11 mouse cellular contexts compared by ENCODE assay signal in the genomic region with DNA sequence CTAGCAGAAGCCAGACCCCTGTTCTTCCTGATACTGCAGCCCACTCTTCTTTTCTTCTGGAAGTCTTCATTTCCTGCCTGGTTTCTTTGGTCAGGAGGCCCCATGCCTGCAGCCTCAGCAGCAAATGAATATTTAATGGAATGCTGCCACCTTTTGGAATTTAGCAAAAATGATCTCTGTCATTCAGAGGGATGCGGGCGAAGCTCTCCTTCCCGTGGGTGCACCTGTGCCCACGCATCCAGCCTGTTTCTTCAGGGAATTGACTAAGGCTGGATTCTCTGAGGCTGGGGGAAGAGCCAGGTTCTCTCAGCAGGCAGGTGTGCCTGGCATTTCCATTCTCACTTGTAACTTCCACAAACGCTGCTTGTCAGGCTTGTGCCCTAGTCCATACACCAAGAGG.
DNase-seq lines count a peak whose midpoint lies in the region; ATAC-seq and TF ChIP-seq lines count a peak whose summit lies in the region.
"Had no signal": no experiment of that assay in that cellular context is flagged by ENCODE, and none has a peak within 500 bp of the region (broad histone marks: within the 10 kb centered on the region; RNA-seq: fewer than 3 reads in every experiment).

No protein-coding gene starts in this region.

- WGBS in limb, embryonic 14.5 days, result 57% methylated on average over 5 of the region's 5 CpGs
- 61% methylated on average over 5 of the region's 5 CpGs for WGBS in limb, embryonic 10.5 days
- WGBS in embryonic facial prominence, embryonic 14.5 days, result 45% methylated on average over 5 of the region's 5 CpGs
- 59% methylated on average over 5 of the region's 5 CpGs for WGBS in kidney, postnatal 0 days

- TF ChIP-seq CTCF in kidney, postnatal 0 days (IDR thresholded peaks at IDR 0.05; ENCODE audit: low read depth), result peak; percentile 61

- no peaks in the 10 kb centered on the region for H3K36me3 ChIP-seq in limb, embryonic 14.5 days (ENCODE audit: control insufficient read depth, insufficient read depth, low read length)
- no peaks in the 10 kb centered on the region for H3K36me3 ChIP-seq in limb, embryonic 10.5 days
- no peaks in the 10 kb centered on the region for H3K36me3 ChIP-seq in embryonic facial prominence, embryonic 14.5 days (ENCODE audit: control insufficient read depth, insufficient read depth, low read length)
- no peaks in the 10 kb centered on the region for H3K36me3 ChIP-seq in kidney, postnatal 0 days (ENCODE audit: insufficient read depth, low read length)

- H3K4me2 ChIP-seq in limb, embryonic 14.5 days (replicated peaks; ENCODE audit: low read depth, low read length, severe bottlenecking), result no peak overlapping the region
- H3K4me2 ChIP-seq in embryonic facial prominence, embryonic 14.5 days (ENCODE audit: low read depth, low read length), result no peak overlapping the region
- peak overlapping the region; percentile 7; the same call in 1 of the 2 replicates for H3K4me2 ChIP-seq in kidney, postnatal 0 days (ENCODE audit: low read length)

- H3K27ac ChIP-seq in limb, embryonic 14.5 days (replicated peaks; ENCODE audit: low read depth, low read length), result no peak overlapping the region
- no peak overlapping the region for H3K27ac ChIP-seq in limb, embryonic 10.5 days
- no peak overlapping the region for H3K27ac ChIP-seq in embryonic facial prominence, embryonic 14.5 days (replicated peaks; ENCODE audit: low read depth, low read length)
- H3K27ac ChIP-seq in kidney, postnatal 0 days, result 0 out of 2 replicates have a peak overlapping the region, but pooled peaks have one; percentile 6
- H3K27ac ChIP-seq: macrophage had no signal

- peak; percentile 9 for DNase-seq in limb, embryonic 14.5 days (ENCODE audit: low spot score)
- DNase-seq in limb, embryonic 10.5 days (ENCODE audit: low spot score), result no peak
- peak; percentile 43 for DNase-seq in embryonic facial prominence, embryonic 14.5 days (ENCODE audit: low spot score)
- DNase-seq in kidney, postnatal 0 days (ENCODE audit: low spot score), result peak; percentile 48
- peak; percentile 61 to 70 for DNase-seq in right cerebral cortex, postnatal 10 days (ENCODE audit: low spot score in 2 of 2)
- DNase-seq in heart, postnatal 4 days, result no peak
- DNase-seq in thymus, adult 18-20 months, result no peak
- DNase-seq in adipocyte (ENCODE audit: low spot score), result no peak
- DNase-seq: gastrocnemius, postnatal 36 days; thymus, postnatal 25 days had no signal

- TF ChIP-seq POLR2A in limb, embryonic 14.5 days (IDR thresholded peaks at IDR 0.05; ENCODE audit: borderline replicate concordance, extremely low read depth, insufficient read depth, insufficient read length), result no peak

- H3K27me3 ChIP-seq in limb, embryonic 14.5 days (ENCODE audit: control insufficient read depth, insufficient read depth, low read length), result no peaks in the 10 kb centered on the region
- peaks cover 18% of the 10 kb centered on the region for H3K27me3 ChIP-seq in limb, embryonic 10.5 days (ENCODE audit: low read depth, poor library complexity, severe bottlenecking)
- H3K27me3 ChIP-seq in embryonic facial prominence, embryonic 14.5 days (replicated peaks; ENCODE audit: control insufficient read depth, insufficient read depth, low read length), result no peaks in the 10 kb centered on the region
- H3K27me3 ChIP-seq in kidney, postnatal 0 days (ENCODE audit: insufficient read depth, low read length), result no peaks in the 10 kb centered on the region

- ATAC-seq in limb, embryonic 14.5 days (ENCODE audit: low FRiP score, low read depth), result no peak
- no peak for ATAC-seq in embryonic facial prominence, embryonic 14.5 days (ENCODE audit: low read depth)
- ATAC-seq in kidney, postnatal 0 days (replicated peaks; ENCODE audit: low FRiP score, low read depth), result no peak

- H3K9me3 ChIP-seq in limb, embryonic 14.5 days (ENCODE audit: control insufficient read depth, low read length), result no peaks in the 10 kb centered on the region
- H3K9me3 ChIP-seq in limb, embryonic 10.5 days (replicated peaks), result no peaks in the 10 kb centered on the region
- H3K9me3 ChIP-seq in embryonic facial prominence, embryonic 14.5 days (ENCODE audit: control insufficient read depth, low read length), result no peaks in the 10 kb centered on the region
- no peaks in the 10 kb centered on the region for H3K9me3 ChIP-seq in kidney, postnatal 0 days (replicated peaks; ENCODE audit: low read length)

- H3K9ac ChIP-seq in limb, embryonic 14.5 days (ENCODE audit: low read depth, low read length, severe bottlenecking), result no peak overlapping the region
- H3K9ac ChIP-seq in embryonic facial prominence, embryonic 14.5 days (ENCODE audit: low read depth, low read length), result no peak overlapping the region
- no peak overlapping the region for H3K9ac ChIP-seq in kidney, postnatal 0 days (ENCODE audit: low read depth, low read length)

- no peak overlapping the region for H3K4me3 ChIP-seq in limb, embryonic 14.5 days (replicated peaks; ENCODE audit: low read length)
- H3K4me3 ChIP-seq in limb, embryonic 10.5 days, result no peak overlapping the region
- H3K4me3 ChIP-seq in embryonic facial prominence, embryonic 14.5 days (ENCODE audit: low read depth, low read length), result no peak overlapping the region
- H3K4me3 ChIP-seq in kidney, postnatal 0 days (replicated peaks; ENCODE audit: low read depth, low read length), result no peak overlapping the region

- H3K4me1 ChIP-seq in limb, embryonic 14.5 days (ENCODE audit: control insufficient read depth, insufficient read depth, low read length), result no peaks in the 10 kb centered on the region
- H3K4me1 ChIP-seq in limb, embryonic 10.5 days, result peaks cover 9% of the 10 kb centered on the region
- no peaks in the 10 kb centered on the region for H3K4me1 ChIP-seq in embryonic facial prominence, embryonic 14.5 days (ENCODE audit: control insufficient read depth, insufficient read depth, low read length)
- H3K4me1 ChIP-seq in kidney, postnatal 0 days (replicated peaks; ENCODE audit: insufficient read depth, low read length), result no peaks in the 10 kb centered on the region

Comparison
In these comparisons a context has a peak if more than half of its experiments do, and no peak if none do; other contexts are left out.
1. DNase-seq: peak in limb, embryonic 14.5 days (single experiment), embryonic facial prominence, embryonic 14.5 days (single experiment), kidney, postnatal 0 days (single experiment) and right cerebral cortex, postnatal 10 days (2 of 2); none in limb, embryonic 10.5 days (single experiment), heart, postnatal 4 days (single experiment), thymus, adult 18-20 months (0 of 2) and adipocyte (single experiment).